Mouse (Mus musculus): Measurements from ENCODE around the gene Zcchc14. TPM values are rescaled to one million over a fixed set of nuclear protein-coding genes. Genes with fewer than 3 reads are reported as not detected.

The Zcchc14 gene
- polyA plus RNA-seq, 1 experiment from 2014 or later = 40.9 TPM

GRCm38 (mm10) chr8:121577751-121578675 is 74.7 kb downstream of the Zcchc14 start:
- Histone ChIP-seq H3K27ac (ENCODE audit: low read depth, low read length) (peak overlapping the region; percentile 55; the same call in 1 of the 2 replicates), H3K9me3 (replicated peaks; ENCODE audit: control insufficient read depth, low read length) (no peaks in the 10 kb centered on the region), H3K36me3 (ENCODE audit: control insufficient read depth, insufficient read depth, low read length) (no peaks in the 10 kb centered on the region), H3K4me3 (ENCODE audit: low read depth, low read length) (peak overlapping the region; percentile 87), H3K4me2 (ENCODE audit: low read length) (peak overlapping the region; percentile 80), H3K4me1 (ENCODE audit: control insufficient read depth, insufficient read depth, low read length) (peaks cover 12% of the 10 kb centered on the region), H3K27me3 (replicated peaks; ENCODE audit: control insufficient read depth, insufficient read depth, low read length) (no peaks in the 10 kb centered on the region), H3K9ac (ENCODE audit: low read length) (peak overlapping the region; percentile 87)
- ATAC-seq (peak; percentile 26), DNase-seq (ENCODE audit: low spot score) (peak; percentile 51)
- 2% methylated on average over 44 of the region's 44 CpGs for WGBS

GRCm38 (mm10) chr8:121575661-121576060 is 77.0 kb downstream of the Zcchc14 start:
- no peak for ATAC-seq
- 90% methylated on average over 3 of the region's 3 CpGs for WGBS
- H3K27ac ChIP-seq (ENCODE audit: low read depth, low read length) = no peak overlapping the region

DNA sequence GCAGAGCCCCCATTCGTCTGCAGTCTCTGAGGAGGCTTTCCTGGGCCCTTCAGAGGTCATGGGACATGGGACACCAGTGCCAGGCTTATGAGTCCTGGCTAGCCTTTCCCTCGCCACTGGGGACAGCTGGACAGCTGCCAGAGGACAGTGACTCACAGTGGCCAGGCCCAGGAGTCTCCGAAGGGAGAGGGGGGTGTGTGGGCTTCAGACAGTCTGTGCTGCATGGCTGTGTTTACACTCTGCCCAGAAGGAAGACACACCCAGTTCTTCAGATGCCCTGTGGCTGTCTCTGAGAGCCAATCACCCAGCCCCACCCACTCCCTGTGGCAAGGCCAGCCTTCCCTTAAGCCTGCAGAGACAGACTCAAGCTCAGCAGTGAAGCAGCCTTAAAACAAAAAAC is 79.4 kb downstream of the Zcchc14 start:
- Histone ChIP-seq H3K4me1 (ENCODE audit: control insufficient read depth, insufficient read depth, low read length) (peaks cover 12% of the 10 kb centered on the region), H3K4me2 (ENCODE audit: low read length) (no peak overlapping the region), H3K27ac (ENCODE audit: low read depth, low read length) (no peak overlapping the region), H3K36me3 (ENCODE audit: control insufficient read depth, insufficient read depth, low read length) (no peaks in the 10 kb centered on the region), H3K9me3 (replicated peaks; ENCODE audit: control insufficient read depth, low read length) (no peaks in the 10 kb centered on the region), H3K4me3 (ENCODE audit: low read depth, low read length) (no peak overlapping the region), H3K9ac (ENCODE audit: low read length) (no peak overlapping the region), H3K27me3 (replicated peaks; ENCODE audit: control insufficient read depth, insufficient read depth, low read length) (no peaks in the 10 kb centered on the region)
- 40% methylated on average over 3 of the region's 3 CpGs for WGBS
- DNase-seq (ENCODE audit: low spot score) (no peak), ATAC-seq (no peak)

More at GRCm38 (mm10) chr8:121575661-121576060, 77.0 kb downstream of the Zcchc14 start:
- Histone ChIP-seq H3K27me3 (replicated peaks; ENCODE audit: control insufficient read depth, insufficient read depth, low read length) (no peaks in the 10 kb centered on the region), H3K9me3 (replicated peaks; ENCODE audit: control insufficient read depth, low read length) (no peaks in the 10 kb centered on the region), H3K4me2 (ENCODE audit: low read length) (no peak overlapping the region), H3K36me3 (ENCODE audit: control insufficient read depth, insufficient read depth, low read length) (no peaks in the 10 kb centered on the region), H3K9ac (ENCODE audit: low read length) (no peak overlapping the region), H3K4me3 (ENCODE audit: low read depth, low read length) (no peak overlapping the region), H3K4me1 (ENCODE audit: control insufficient read depth, insufficient read depth, low read length) (peaks cover 12% of the 10 kb centered on the region)
- no peak for DNase-seq (ENCODE audit: low spot score)

GRCm38 (mm10) chr8:121572121-121572520 is 80.6 kb downstream of the Zcchc14 start:
- no peaks in the 10 kb centered on the region for H3K9me3 ChIP-seq (replicated peaks; ENCODE audit: control insufficient read depth, low read length)
- H3K36me3 ChIP-seq (ENCODE audit: control insufficient read depth, insufficient read depth, low read length) = no peaks in the 10 kb centered on the region
- no peak overlapping the region for H3K4me3 ChIP-seq (ENCODE audit: low read depth, low read length)
- H3K27ac ChIP-seq (ENCODE audit: low read depth, low read length) = no peak overlapping the region
- no peak overlapping the region for H3K9ac ChIP-seq (ENCODE audit: low read length)
- ATAC-seq (no peak), DNase-seq (ENCODE audit: low spot score) (no peak)
- 84% methylated on average over 7 of the region's 7 CpGs for WGBS
- H3K4me2 ChIP-seq (ENCODE audit: low read length) = no peak overlapping the region
- peaks cover 6% of the 10 kb centered on the region for H3K4me1 ChIP-seq (ENCODE audit: control insufficient read depth, insufficient read depth, low read length)
- no peaks in the 10 kb centered on the region for H3K27me3 ChIP-seq (replicated peaks; ENCODE audit: control insufficient read depth, insufficient read depth, low read length)

GRCm38 (mm10) chr8:121570801-121571200 is 81.9 kb downstream of the Zcchc14 start:
- 86% methylated on average over 17 of the region's 17 CpGs for WGBS
- Histone ChIP-seq H3K4me2 (ENCODE audit: low read length) (no peak overlapping the region), H3K36me3 (ENCODE audit: control insufficient read depth, insufficient read depth, low read length) (0 out of 2 replicates have a peak, but pooled peaks cover 3% of the 10 kb centered on the region), H3K9me3 (replicated peaks; ENCODE audit: control insufficient read depth, low read length) (no peaks in the 10 kb centered on the region), H3K4me3 (ENCODE audit: low read depth, low read length) (no peak overlapping the region), H3K9ac (ENCODE audit: low read length) (no peak overlapping the region), H3K27me3 (replicated peaks; ENCODE audit: control insufficient read depth, insufficient read depth, low read length) (no peaks in the 10 kb centered on the region), H3K27ac (ENCODE audit: low read depth, low read length) (no peak overlapping the region), H3K4me1 (ENCODE audit: control insufficient read depth, insufficient read depth, low read length) (no peaks in the 10 kb centered on the region)
- no peak for DNase-seq (ENCODE audit: low spot score)
- no peak for ATAC-seq

DNA sequence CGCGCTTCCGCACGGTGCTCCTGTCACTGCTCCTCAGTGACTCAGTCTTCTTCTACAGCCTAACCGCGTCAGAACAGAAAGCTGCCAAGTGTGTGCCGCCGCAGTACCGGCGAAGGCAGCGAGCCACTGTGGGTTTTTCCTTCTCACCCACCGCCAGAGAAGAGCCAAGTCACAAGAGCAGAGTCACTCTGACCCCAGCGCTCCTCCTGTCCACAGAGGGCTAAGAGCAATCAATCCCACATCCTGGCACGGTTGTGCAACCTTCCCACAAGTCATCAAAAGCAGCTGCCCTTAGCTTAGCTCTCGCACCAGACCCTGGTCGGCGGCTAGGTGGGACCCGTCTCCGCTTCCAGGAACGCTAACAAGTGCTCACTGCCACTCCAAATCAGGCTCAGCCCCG is 82.4 kb downstream of the Zcchc14 start:
- no peak for ATAC-seq
- Histone ChIP-seq H3K4me3 (ENCODE audit: low read depth, low read length) (no peak overlapping the region), H3K27ac (ENCODE audit: low read depth, low read length) (no peak overlapping the region), H3K27me3 (replicated peaks; ENCODE audit: control insufficient read depth, insufficient read depth, low read length) (no peaks in the 10 kb centered on the region), H3K9me3 (replicated peaks; ENCODE audit: control insufficient read depth, low read length) (no peaks in the 10 kb centered on the region), H3K4me1 (ENCODE audit: control insufficient read depth, insufficient read depth, low read length) (no peaks in the 10 kb centered on the region), H3K9ac (ENCODE audit: low read length) (no peak overlapping the region), H3K4me2 (ENCODE audit: low read length) (no peak overlapping the region), H3K36me3 (ENCODE audit: control insufficient read depth, insufficient read depth, low read length) (0 out of 2 replicates have a peak, but pooled peaks cover 4% of the 10 kb centered on the region)
- 88% methylated on average over 21 of the region's 21 CpGs for WGBS
- no peak for DNase-seq (ENCODE audit: low spot score)

DNA sequence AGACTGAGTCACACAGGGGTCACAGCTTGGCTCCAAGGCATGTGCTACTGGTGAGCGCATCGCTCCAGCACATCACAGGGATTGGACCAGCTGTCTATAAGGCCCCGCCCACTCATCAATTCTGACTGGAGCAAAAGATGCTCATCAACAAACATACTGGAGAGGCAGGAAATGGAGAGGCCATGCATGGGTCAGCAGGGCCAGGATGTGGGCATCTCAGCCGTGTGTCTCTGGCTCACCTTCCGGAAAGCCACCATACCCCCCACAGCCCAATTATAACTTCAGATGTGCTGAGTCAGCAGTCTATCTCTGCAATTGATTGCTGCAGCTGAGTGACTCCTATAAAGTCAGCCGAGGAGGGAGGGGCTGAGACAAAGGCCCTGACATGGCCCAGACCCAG is 84.4 kb downstream of the Zcchc14 start:
- H3K36me3 ChIP-seq (ENCODE audit: control insufficient read depth, insufficient read depth, low read length) = 0 out of 2 replicates have a peak, but pooled peaks cover 9% of the 10 kb centered on the region
- H3K4me3 ChIP-seq (ENCODE audit: low read depth, low read length) = no peak overlapping the region
- no peaks in the 10 kb centered on the region for H3K9me3 ChIP-seq (replicated peaks; ENCODE audit: control insufficient read depth, low read length)
- DNase-seq (ENCODE audit: low spot score) (no peak), ATAC-seq (no peak)
- H3K9ac ChIP-seq (ENCODE audit: low read length) = no peak overlapping the region
- no peak overlapping the region for H3K27ac ChIP-seq (ENCODE audit: low read depth, low read length)
- no peaks in the 10 kb centered on the region for H3K4me1 ChIP-seq (ENCODE audit: control insufficient read depth, insufficient read depth, low read length)
- H3K4me2 ChIP-seq (ENCODE audit: low read length) = no peak overlapping the region
- H3K27me3 ChIP-seq (replicated peaks; ENCODE audit: control insufficient read depth, insufficient read depth, low read length) = no peaks in the 10 kb centered on the region
- 81% methylated on average over 6 of the region's 6 CpGs for WGBS

DNA sequence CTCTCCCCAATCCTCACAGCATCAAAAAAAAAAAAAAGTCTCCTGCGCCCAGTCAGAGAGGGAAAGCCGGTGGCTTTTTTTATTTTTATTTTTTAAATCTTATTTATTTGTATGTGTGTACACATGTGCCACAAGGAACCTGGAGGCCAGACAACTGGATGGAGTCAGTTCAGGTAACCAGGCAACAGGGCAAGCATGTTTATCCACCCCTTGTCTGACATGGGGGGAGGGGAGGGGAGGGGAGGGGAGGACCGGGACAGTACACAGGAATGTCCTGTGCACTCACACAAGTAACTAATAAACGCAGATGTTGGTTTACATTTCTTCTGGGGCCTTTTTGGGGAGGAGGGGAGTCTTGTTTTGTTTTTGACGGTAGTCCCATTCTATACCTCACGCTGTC is 89.0 kb downstream of the Zcchc14 start:
- Histone ChIP-seq H3K27me3 (replicated peaks; ENCODE audit: control insufficient read depth, insufficient read depth, low read length) (no peaks in the 10 kb centered on the region), H3K4me3 (ENCODE audit: low read depth, low read length) (no peak overlapping the region), H3K27ac (ENCODE audit: low read depth, low read length) (no peak overlapping the region), H3K4me1 (ENCODE audit: control insufficient read depth, insufficient read depth, low read length) (no peaks in the 10 kb centered on the region), H3K4me2 (ENCODE audit: low read length) (no peak overlapping the region), H3K36me3 (ENCODE audit: control insufficient read depth, insufficient read depth, low read length) (peaks cover 22% of the 10 kb centered on the region), H3K9ac (ENCODE audit: low read length) (no peak overlapping the region), H3K9me3 (replicated peaks; ENCODE audit: control insufficient read depth, low read length) (no peaks in the 10 kb centered on the region)
- ATAC-seq (no peak), DNase-seq (ENCODE audit: low spot score) (no peak)
- WGBS = 72% methylated on average over 6 of the region's 6 CpGs

- H3K4me1 ChIP-seq (ENCODE audit: control insufficient read depth, insufficient read depth, low read length) = no peaks in the 10 kb centered on the region
- DNase-seq (ENCODE audit: low spot score) = no peak
- ATAC-seq = no peak
- H3K27ac ChIP-seq (ENCODE audit: low read depth, low read length) = no peak overlapping the region
- H3K9ac ChIP-seq (ENCODE audit: low read length) = no peak overlapping the region
- H3K9me3 ChIP-seq (replicated peaks; ENCODE audit: control insufficient read depth, low read length) = no peaks in the 10 kb centered on the region
- no peak overlapping the region for H3K4me3 ChIP-seq (ENCODE audit: low read depth, low read length)
- H3K36me3 ChIP-seq (ENCODE audit: control insufficient read depth, insufficient read depth, low read length) = peaks cover 29% of the 10 kb centered on the region
- no peaks in the 10 kb centered on the region for H3K27me3 ChIP-seq (replicated peaks; ENCODE audit: control insufficient read depth, insufficient read depth, low read length)
- 89% methylated on average over 9 of the region's 9 CpGs for WGBS
- no peak overlapping the region for H3K4me2 ChIP-seq (ENCODE audit: low read length)
These were observed 89.8 kb downstream of the Zcchc14 start for GRCm38 (mm10) chr8:121562941-121563351.

All from forebrain, embryonic 14.5 days (tissue).